Mouse (Mus musculus) embryonic facial prominence, embryonic 10.5 days (tissue): ENCODE data around the gene Slc25a39. TPM values are rescaled to one million over a fixed set of nuclear protein-coding genes. Genes with fewer than 3 reads are reported as not detected.

Experiments
- DNase-seq: peaks from one replicate; pipeline ENCODE4 v3.0.0-alpha.2; 2017; ENCODE audit warnings: low spot score
- H3K27ac ChIP-seq: fragments of 300-500 bp; sonication (generic); replicated peaks from 2 replicates; pipeline ENCODE4 v1.5.1; 2016; ENCODE audit warnings: mild to moderate bottlenecking
- H3K27me3 ChIP-seq: fragments of 300-500 bp; sonication (generic); replicated peaks from 2 replicates; pipeline ENCODE4 v1.6.1; 2016; ENCODE audit warnings: low read depth, mild to moderate bottlenecking; ENCODE audit not compliant: poor library complexity, severe bottlenecking
- H3K36me3 ChIP-seq: fragments of 300-500 bp; sonication (generic); replicated peaks from 2 replicates; pipeline ENCODE4 v1.6.1; 2016; ENCODE audit warnings: mild to moderate bottlenecking, moderate library complexity
- H3K4me1 ChIP-seq: fragments of 300-500 bp; sonication (generic); 2 replicates; pipeline ENCODE4 v1.6.1; 2016
- H3K4me3 ChIP-seq: fragments of 300-500 bp; sonication (generic); 2 replicates; pipeline ENCODE4 v1.5.1; 2016; ENCODE audit warnings: mild to moderate bottlenecking, moderate library complexity
- H3K9me3 ChIP-seq: fragments of 300-500 bp; sonication (generic); 2 replicates; pipeline ENCODE4 v1.6.1; 2016; ENCODE audit warnings: mild to moderate bottlenecking
- WGBS: fragments of 180-500 bp; shearing (Covaris S2); methylation state at CpG from one replicate; pipeline ENCODE4 v1.1.7; 2016; 5-methylcytosine and 5-hydroxymethylcytosine counted together
- polyA plus RNA-seq: library from polyadenylated mRNA; unstranded; fragments of >200 nt; fragmentation: Nextera tagmentation; extraction: Ambion mirVana; gene quantifications from 2 replicates; pipeline ENCODE4 v1.2.1, GENCODE M21; 2016

The Slc25a39 gene
- polyA plus RNA-seq, result 229 and 241 TPM in 2 replicates

DNA sequence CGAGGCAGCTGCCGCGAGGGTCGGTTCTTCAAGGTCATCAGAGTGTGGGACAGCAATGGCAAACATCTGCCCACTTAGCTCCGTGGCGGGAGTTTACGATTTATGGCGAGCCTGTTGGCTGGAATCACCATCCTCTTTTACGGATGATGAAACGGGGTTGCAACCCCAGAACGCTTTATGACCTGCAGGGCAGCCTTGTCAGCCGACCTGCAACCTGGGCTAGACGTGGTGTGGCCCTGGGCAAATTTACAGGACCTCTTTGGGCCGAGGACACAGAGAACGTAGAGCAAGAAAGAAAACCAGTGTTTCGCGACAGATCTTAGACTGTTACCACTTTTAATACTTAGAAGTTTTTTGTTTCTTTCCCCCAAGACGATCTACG lies at the start of gene Slc25a39:
TSS of gene Slc25a39 (minus strand) at position 113 of the 382 bp plus-strand sequence.
- Histone ChIP-seq H3K27ac (peak within 1 kb of the TSS; percentile 95), H3K9me3 (no peaks in the 10 kb centered on the region), H3K4me1 (peaks cover 58% of the 10 kb centered on the region), H3K27me3 (peaks cover 10% of the 10 kb centered on the region; the same call in 1 of the 2 replicates), H3K4me3 (peak within 1 kb of the TSS; percentile 92), H3K36me3 (peaks cover 26% of the 10 kb centered on the region)
- WGBS, result 2% methylated on average over 19 of the region's 19 CpGs
- no peak for DNase-seq

DNA sequence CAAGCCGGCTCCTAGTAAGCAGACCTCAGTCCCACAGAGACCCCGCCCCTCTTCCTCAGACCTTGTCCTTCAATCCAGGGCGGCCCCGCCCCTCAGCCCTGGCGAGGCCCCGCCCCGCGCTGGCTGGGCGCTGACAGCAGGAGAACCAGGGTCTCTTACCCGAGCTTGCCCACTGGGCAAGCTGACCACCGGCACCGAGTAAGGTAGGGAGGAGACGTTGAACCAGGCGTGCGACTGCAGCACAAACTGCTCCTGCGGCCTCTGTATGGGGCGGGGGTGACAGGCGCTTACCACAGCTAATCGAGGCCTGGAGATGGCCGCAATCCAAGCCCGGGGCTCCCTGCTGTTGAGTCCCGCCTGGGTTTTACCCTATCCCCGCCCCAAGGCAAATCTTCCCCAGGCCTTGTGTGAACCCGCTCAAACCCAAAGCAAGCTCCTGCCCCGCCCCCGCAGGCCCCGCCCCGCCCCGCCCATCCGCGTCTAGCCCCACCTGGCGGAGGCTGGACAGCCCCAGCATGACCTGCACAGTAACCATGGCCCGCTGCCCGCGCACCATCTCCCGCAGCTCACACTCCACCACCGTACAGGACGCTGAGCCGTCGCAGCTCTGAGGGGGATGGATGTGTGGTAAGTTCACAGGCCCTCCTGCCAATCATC lies 48.1 kb upstream of the Slc25a39 start:
- Histone ChIP-seq H3K27me3 (peaks cover 93% of the 10 kb centered on the region), H3K4me3 (peak overlapping the region; percentile 64), H3K9me3 (no peaks in the 10 kb centered on the region), H3K27ac (peak overlapping the region; percentile 66), H3K36me3 (no peaks in the 10 kb centered on the region; the same call in 1 of the 2 replicates), H3K4me1 (peaks cover 40% of the 10 kb centered on the region)
- WGBS, result under 1% methylated on average over 40 of the region's 40 CpGs
- DNase-seq, result peak; percentile 90

GRCm38 (mm10) chr11:102453131-102453530 lies 45.4 kb upstream of the Slc25a39 start:
- peaks cover 94% of the 10 kb centered on the region for H3K27me3 ChIP-seq
- peak overlapping the region; percentile 8; the same call in 1 of the 2 replicates for H3K4me3 ChIP-seq
- H3K36me3 ChIP-seq, result no peaks in the 10 kb centered on the region; the same call in 1 of the 2 replicates
- no peaks in the 10 kb centered on the region for H3K9me3 ChIP-seq
- no peak overlapping the region for H3K27ac ChIP-seq
- DNase-seq, result no peak
- 20% methylated on average over 10 of the region's 10 CpGs for WGBS
- peaks cover 45% of the 10 kb centered on the region for H3K4me1 ChIP-seq

DNA sequence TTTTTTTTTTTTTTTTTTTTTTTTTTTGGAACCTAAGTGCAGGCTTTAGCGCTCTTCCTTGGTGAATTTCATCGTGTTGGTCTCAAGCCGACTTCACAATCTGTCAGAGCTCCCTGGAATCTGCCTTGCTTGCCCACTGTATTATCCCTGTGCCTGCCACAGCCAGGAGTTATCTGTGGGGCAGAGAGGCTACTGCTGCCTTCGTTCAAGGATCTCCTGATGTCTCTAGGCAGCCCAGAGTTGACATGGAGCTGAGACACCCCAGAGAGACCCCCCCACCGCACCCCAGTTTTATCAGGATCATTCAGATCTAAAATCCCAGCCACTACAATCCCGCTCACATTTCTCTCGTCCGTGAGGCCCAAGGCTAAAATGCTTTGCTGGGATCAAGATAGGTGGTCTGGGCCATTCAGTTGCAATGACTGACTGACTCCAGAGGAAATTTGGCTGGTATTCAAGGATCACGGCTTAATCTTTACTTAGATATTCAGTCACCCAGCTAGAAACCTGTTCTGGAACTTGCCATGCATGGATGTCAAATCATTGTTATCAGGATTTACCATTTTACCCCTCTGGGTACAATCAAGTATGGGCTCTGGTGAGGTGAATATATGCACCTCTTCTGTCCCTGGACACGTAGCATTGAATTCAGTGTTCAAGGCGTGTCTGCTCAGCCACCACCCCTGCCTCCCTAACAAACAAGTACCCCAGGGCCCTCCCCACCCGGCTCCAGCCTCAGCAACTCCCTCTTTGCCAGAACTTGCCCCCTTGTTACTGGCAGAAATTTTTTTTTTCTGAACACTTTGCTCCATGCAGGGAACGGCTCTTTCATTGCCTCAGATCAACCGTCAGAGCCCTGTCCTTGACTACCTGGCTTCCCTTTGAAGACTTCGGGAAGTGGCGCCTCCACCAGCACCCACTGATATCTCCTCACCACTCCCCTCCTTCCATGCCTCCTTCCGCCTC lies 41.6 kb upstream of the Slc25a39 start:
- Histone ChIP-seq H3K4me3 (no peak overlapping the region), H3K9me3 (no peaks in the 10 kb centered on the region), H3K4me1 (peaks cover 53% of the 10 kb centered on the region), H3K36me3 (no peaks in the 10 kb centered on the region), H3K27ac (no peak overlapping the region), H3K27me3 (peaks cover 78% of the 10 kb centered on the region)
- 46% methylated on average over 17 of the region's 17 CpGs for WGBS
- DNase-seq, result no peak

DNA sequence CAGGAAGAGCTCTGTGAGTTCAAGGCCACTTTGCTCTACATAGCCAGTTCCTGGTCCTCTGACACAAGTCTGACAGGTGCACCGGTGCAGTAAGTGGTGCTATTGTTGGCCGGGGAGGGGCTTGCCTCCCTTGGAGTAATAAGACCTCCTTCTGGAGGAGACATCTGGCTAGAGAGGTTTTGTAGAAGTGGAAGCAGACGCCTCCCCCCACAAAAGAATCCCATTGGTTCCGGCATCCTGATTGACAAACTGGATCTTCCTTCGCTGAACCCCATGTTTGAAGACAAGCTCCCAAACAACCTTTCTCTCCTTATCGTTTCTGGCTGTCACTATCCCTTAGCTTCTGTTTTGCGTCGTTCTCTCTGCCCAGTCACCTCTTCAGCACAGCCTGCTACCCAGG lies 40.6 kb upstream of the Slc25a39 start:
- Histone ChIP-seq H3K4me1 (peaks cover 58% of the 10 kb centered on the region), H3K4me3 (peak overlapping the region; percentile 89; the same call in 1 of the 2 replicates), H3K27ac (no peak overlapping the region), H3K9me3 (no peaks in the 10 kb centered on the region), H3K36me3 (peaks cover 9% of the 10 kb centered on the region), H3K27me3 (peaks cover 68% of the 10 kb centered on the region)
- WGBS, result 13% methylated on average over 8 of the region's 8 CpGs
- DNase-seq, result no peak

- Histone ChIP-seq H3K9me3 (no peaks in the 10 kb centered on the region), H3K36me3 (peaks cover 16% of the 10 kb centered on the region), H3K4me1 (peaks cover 53% of the 10 kb centered on the region), H3K4me3 (peak within 1 kb of the TSS; percentile 89), H3K27me3 (peaks cover 59% of the 10 kb centered on the region), H3K27ac (peak within 1 kb of the TSS; percentile 96)
- WGBS, result under 1% methylated on average over 40 of the region's 40 CpGs
- peak; percentile 94 for DNase-seq
Measured at GRCm38 (mm10) chr11:102447497-102447896, 39.8 kb upstream of the Slc25a39 start, which contains the start of gene Fam171a2. Gene Fam171a2 (minus strand): TSS chr11:102447682.

- H3K4me3 ChIP-seq, result peak overlapping the region; percentile 89
- peaks cover 52% of the 10 kb centered on the region for H3K27me3 ChIP-seq
- peak; percentile 78 for DNase-seq
- under 1% methylated on average over 49 of the region's 49 CpGs for WGBS
- peaks cover 53% of the 10 kb centered on the region for H3K4me1 ChIP-seq
- H3K27ac ChIP-seq, result peak overlapping the region; percentile 96
- no peaks in the 10 kb centered on the region for H3K9me3 ChIP-seq
- H3K36me3 ChIP-seq, result peaks cover 23% of the 10 kb centered on the region
Measured at GRCm38 (mm10) chr11:102446581-102447461, 39.1 kb upstream of the Slc25a39 start.

- Histone ChIP-seq H3K27me3 (peaks cover 47% of the 10 kb centered on the region), H3K9me3 (no peaks in the 10 kb centered on the region), H3K36me3 (peaks cover 32% of the 10 kb centered on the region), H3K4me3 (peak overlapping the region; percentile 89), H3K27ac (peak overlapping the region; percentile 96), H3K4me1 (peaks cover 53% of the 10 kb centered on the region)
- DNase-seq, result no peak
- 19% methylated on average over 7 of the region's 7 CpGs for WGBS
Measured at GRCm38 (mm10) chr11:102445891-102446361, 38.2 kb upstream of the Slc25a39 start.

DNA sequence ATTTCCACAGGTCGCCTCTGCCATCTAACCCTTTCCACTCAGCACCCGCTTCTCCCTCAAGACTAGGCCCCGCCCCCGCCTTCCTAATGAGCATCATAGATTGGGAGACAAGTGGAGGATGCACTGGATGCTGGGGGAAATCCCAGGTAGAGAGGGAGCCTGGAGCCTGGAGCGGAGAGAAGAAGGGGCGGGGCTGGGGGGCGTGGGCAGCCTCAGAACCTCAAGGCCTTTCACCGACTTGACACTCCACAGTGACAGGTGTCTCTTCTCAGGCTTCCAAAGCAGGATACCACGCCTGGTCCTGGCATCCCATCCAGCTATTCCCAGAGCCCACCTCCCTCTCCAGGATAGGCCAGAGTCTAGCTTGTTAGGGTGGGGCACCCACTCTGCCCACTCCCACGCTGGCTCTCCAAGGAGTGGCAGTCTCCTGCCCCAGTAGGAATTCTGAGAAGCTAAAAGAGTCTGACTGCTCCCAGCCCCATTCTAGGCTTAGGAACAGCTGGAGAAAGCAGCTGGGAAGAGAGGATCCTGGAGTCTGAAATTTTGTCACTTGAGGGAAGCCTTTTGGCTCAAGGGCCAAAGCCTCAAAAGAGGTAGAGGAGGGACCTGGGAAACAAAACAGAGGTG lies 37.6 kb upstream of the Slc25a39 start:
- Histone ChIP-seq H3K36me3 (peaks cover 37% of the 10 kb centered on the region), H3K9me3 (no peaks in the 10 kb centered on the region), H3K4me3 (peak overlapping the region; percentile 89), H3K27me3 (peaks cover 45% of the 10 kb centered on the region), H3K4me1 (peaks cover 53% of the 10 kb centered on the region), H3K27ac (peak overlapping the region; percentile 96; the same call in 1 of the 2 replicates)
- DNase-seq, result no peak
- WGBS, result 11% methylated on average over 10 of the region's 10 CpGs

DNA sequence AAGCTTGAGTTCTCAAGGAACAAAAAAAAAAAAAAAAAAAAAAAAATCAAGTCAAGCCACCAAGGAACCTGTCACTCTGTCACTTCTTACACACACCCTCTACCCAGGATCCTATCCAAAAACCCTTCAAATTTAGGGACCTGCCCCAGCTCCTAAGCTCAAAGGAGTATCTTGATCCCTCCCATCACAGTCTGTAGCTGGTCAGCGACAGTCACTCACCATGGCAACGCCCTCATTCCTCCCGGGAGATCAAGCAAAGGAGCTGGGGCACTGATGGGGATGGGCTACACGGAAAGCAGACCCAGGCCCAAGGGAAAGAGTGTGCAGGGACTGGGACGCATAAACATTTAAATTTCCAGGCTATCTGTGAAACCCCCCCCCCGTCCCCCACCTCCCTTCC lies 37.0 kb upstream of the Slc25a39 start:
- 8% methylated on average over 6 of the region's 6 CpGs for WGBS
- H3K4me3 ChIP-seq, result peak overlapping the region; percentile 89

DNA sequence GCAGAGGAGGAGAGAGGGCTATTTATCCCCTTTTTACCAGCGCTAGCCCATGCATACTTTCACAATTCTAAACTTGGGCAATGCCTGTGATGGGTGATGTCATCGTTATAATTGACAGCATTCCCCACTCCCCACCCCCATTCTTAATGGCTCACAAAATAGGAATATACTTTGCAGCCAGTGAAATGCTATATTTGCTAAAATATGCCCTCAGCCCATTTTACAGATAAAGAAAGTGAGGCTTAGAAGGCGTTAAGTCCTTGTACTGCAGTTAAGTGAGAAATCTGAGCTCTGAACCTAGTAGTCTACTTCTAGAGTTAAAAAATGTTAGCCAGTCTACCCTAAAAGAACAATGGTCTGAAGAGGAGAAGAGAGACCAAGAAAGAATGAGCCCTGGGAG lies 36.6 kb upstream of the Slc25a39 start:
- H3K36me3 ChIP-seq, result peaks cover 48% of the 10 kb centered on the region
- H3K4me3 ChIP-seq, result no peak overlapping the region
- H3K9me3 ChIP-seq, result no peaks in the 10 kb centered on the region
- no peak for DNase-seq
- no peak overlapping the region for H3K27ac ChIP-seq
- WGBS, result 76% methylated on average over 3 of the region's 3 CpGs
- peaks cover 53% of the 10 kb centered on the region for H3K4me1 ChIP-seq
- H3K27me3 ChIP-seq, result peaks cover 45% of the 10 kb centered on the region

More for the DNA sequence above, 37.0 kb upstream of the Slc25a39 start:
- H3K36me3 ChIP-seq, result peaks cover 43% of the 10 kb centered on the region
- peaks cover 52% of the 10 kb centered on the region for H3K4me1 ChIP-seq
- H3K27me3 ChIP-seq, result peaks cover 45% of the 10 kb centered on the region
- no peaks in the 10 kb centered on the region for H3K9me3 ChIP-seq
- peak; percentile 46 for DNase-seq
- no peak overlapping the region; the same call in 1 of the 2 replicates for H3K27ac ChIP-seq
